In the genomic region with DNA sequence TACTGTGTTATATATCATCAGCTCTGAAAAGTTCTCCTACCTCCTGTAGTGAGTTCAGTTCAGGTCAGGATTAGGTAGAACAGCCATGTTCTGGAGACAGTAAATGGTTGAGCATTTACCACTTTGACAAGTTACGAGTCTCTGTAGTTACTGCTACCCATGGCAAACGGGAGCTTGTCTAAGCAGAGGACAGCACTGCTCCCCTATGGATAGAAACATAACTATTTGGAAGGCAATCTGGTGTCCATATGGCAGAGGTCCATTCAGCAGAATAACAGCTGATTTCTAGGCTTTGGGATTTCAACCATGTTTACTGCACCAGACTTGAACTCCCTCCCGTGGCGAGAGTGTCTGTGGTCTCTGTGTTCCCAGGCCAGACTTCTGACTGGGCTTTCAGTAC, we compare ENCODE assay signal across 25 mouse cellular contexts. TPM values are rescaled to one million over a fixed set of nuclear protein-coding genes. Genes with fewer than 3 reads are reported as not detected.
DNase-seq lines count a peak whose midpoint lies in the region; ATAC-seq and TF ChIP-seq lines count a peak whose summit lies in the region.
"Had no signal": no experiment of that assay in that cellular context is flagged by ENCODE, and none has a peak within 500 bp of the region (broad histone marks: within the 10 kb centered on the region; RNA-seq: fewer than 3 reads in every experiment).

No protein-coding gene starts in this region.

- TF ChIP-seq CTCF in liver, adult 2 months (IDR thresholded peaks at IDR 0.05; ENCODE audit: low read depth, low read length): no peak

- H3K9me3 ChIP-seq in liver, embryonic 11.5 days (ENCODE audit: control insufficient read depth, low read length): no peaks in the 10 kb centered on the region
- H3K9me3 ChIP-seq: embryonic facial prominence, embryonic 13.5 days; forebrain, embryonic 12.5 days; limb, embryonic 10.5 days; midbrain, embryonic 10.5 days; stomach, embryonic 15.5 days had no signal

- H3K27ac ChIP-seq in liver, adult 2 months (replicated peaks; ENCODE audit: insufficient read depth, low read depth, low read length): peak overlapping the region; percentile 54; the same call in 1 of the 2 replicates
- H3K27ac ChIP-seq in liver, embryonic 11.5 days (ENCODE audit: low read depth, low read length): no peak overlapping the region
- H3K27ac ChIP-seq: embryonic facial prominence, embryonic 13.5 days; forebrain, embryonic 12.5 days; limb, embryonic 10.5 days; macrophage; midbrain, embryonic 10.5 days; stomach, embryonic 15.5 days had no signal

- no peak for DNase-seq in liver, adult 2 months (ENCODE audit: extremely low read depth, low read depth, low spot score)
- no peak for DNase-seq in liver, embryonic 11.5 days (ENCODE audit: low spot score)
- DNase-seq in cerebellum, adult 11 months: peak; percentile 20
- DNase-seq in cerebellum, adult 9-10 months: peak; percentile 69
- peak; percentile 9 for DNase-seq in mesoderm, embryonic 11.5 days (ENCODE audit: low read depth, low spot score)
- DNase-seq in urinary bladder, postnatal 4 days (ENCODE audit: low spot score in 2 of 2): no peak
- DNase-seq in spleen, adult 12 weeks (ENCODE audit: low spot score): no peak
- DNase-seq: adrenal gland, adult 8-10 months; embryo, embryonic 11 days; gastrocnemius, postnatal 10 days; kidney, adult 18-20 months; kidney, postnatal 4 days; liver; liver, postnatal 0 days; thymus, postnatal 25 days had no signal

- H3K27me3 ChIP-seq in liver, adult 2 months (ENCODE audit: control insufficient read depth, insufficient read depth, low read length): no peaks in the 10 kb centered on the region
- H3K27me3 ChIP-seq in liver, embryonic 11.5 days (replicated peaks; ENCODE audit: control insufficient read depth, insufficient read depth, low read length): no peaks in the 10 kb centered on the region
- H3K27me3 ChIP-seq: embryonic facial prominence, embryonic 13.5 days; forebrain, embryonic 12.5 days; stomach, embryonic 15.5 days had no signal

- no peak for TF ChIP-seq POLR2A in liver, adult 2 months (IDR thresholded peaks at IDR 0.05; ENCODE audit: extremely low read depth, insufficient read depth, low read length)

- H3K36me3 ChIP-seq in liver, adult 2 months (ENCODE audit: control insufficient read depth, insufficient read depth, low read length): peaks cover 31% of the 10 kb centered on the region
- peaks cover 5% of the 10 kb centered on the region; the same call in 1 of the 2 replicates for H3K36me3 ChIP-seq in liver, embryonic 11.5 days (ENCODE audit: control insufficient read depth, insufficient read depth, low read length)

- no peak for ATAC-seq in liver, embryonic 11.5 days (replicated peaks; ENCODE audit: low FRiP score)
- ATAC-seq: activated CD4-positive, CD25-positive, alpha-beta regulatory T cell, adult 4 months; lung, postnatal 0 days had no signal

- H3K4me2 ChIP-seq in liver, embryonic 11.5 days: no peak overlapping the region
- H3K4me2 ChIP-seq: embryonic facial prominence, embryonic 13.5 days; forebrain, embryonic 12.5 days; heart, embryonic 11.5 days; stomach, embryonic 15.5 days had no signal

- H3K79me2 ChIP-seq in liver, adult 2 months (ENCODE audit: control insufficient read depth, insufficient read depth, low read length): no peaks in the 10 kb centered on the region

- H3K4me1 ChIP-seq in liver, adult 2 months (ENCODE audit: control insufficient read depth, insufficient read depth, low read length): peaks cover 17% of the 10 kb centered on the region
- H3K4me1 ChIP-seq in liver, embryonic 11.5 days (replicated peaks; ENCODE audit: control insufficient read depth, insufficient read depth, low read length): peaks cover 13% of the 10 kb centered on the region
- H3K4me1 ChIP-seq: embryonic facial prominence, embryonic 13.5 days; forebrain, embryonic 12.5 days; limb, embryonic 10.5 days; midbrain, embryonic 10.5 days; stomach, embryonic 15.5 days had no signal

- no peak overlapping the region for H3K9ac ChIP-seq in liver, adult 2 months (ENCODE audit: low read depth, low read length)
- no peak overlapping the region for H3K9ac ChIP-seq in liver, embryonic 11.5 days (ENCODE audit: low read depth, low read length)
- H3K9ac ChIP-seq: embryonic facial prominence, embryonic 13.5 days; forebrain, embryonic 12.5 days; liver, postnatal 0 days; stomach, embryonic 15.5 days had no signal

- no peak overlapping the region for H3K4me3 ChIP-seq in liver, adult 2 months (ENCODE audit: insufficient read depth, low read depth, low read length)
- H3K4me3 ChIP-seq in liver, embryonic 11.5 days (ENCODE audit: low read depth, low read length): no peak overlapping the region
- H3K4me3 ChIP-seq: embryonic facial prominence, embryonic 13.5 days; erythroblast, embryonic 14.5 days; forebrain, embryonic 12.5 days; limb, embryonic 10.5 days; midbrain, embryonic 10.5 days; stomach, embryonic 15.5 days had no signal

- 82% methylated on average over 4 of the region's 4 CpGs for WGBS in liver, adult 2 months
- WGBS in liver, embryonic 11.5 days: 91% methylated on average over 4 of the region's 4 CpGs

RNA-seq across cellular contexts. Expression of gene Fbxo33, which starts 23.6 kb away (rescaled TPM):
- total RNA-seq in liver, adult 2 months (2014; rRNA removed): 15.7 and 19.1 TPM in 2 replicates
- polyA plus RNA-seq in liver, adult 2 months (2012; rRNA removed): 3.8 and 5.1 TPM in 2 replicates
- 13.3 and 15.1 TPM in 2 replicates for polyA plus RNA-seq in liver, embryonic 11.5 days (2014; fragmentation: Nextera tagmentation; extraction: Ambion mirVana)

Comparison
In these comparisons a context has a peak if more than half of its experiments do, and no peak if none do; other contexts are left out.
1. DNase-seq: peak in cerebellum, adult 11 months (single experiment), cerebellum, adult 9-10 months (single experiment) and mesoderm, embryonic 11.5 days (single experiment); none in liver, adult 2 months (single experiment), liver, embryonic 11.5 days (single experiment), urinary bladder, postnatal 4 days (0 of 2) and spleen, adult 12 weeks (single experiment).